Mouse (Mus musculus) ES-Bruce4 (cell line): ENCODE data around the gene Wdpcp.

ENCODE experiments used
- CTCF ChIP-seq: IDR thresholded peaks from one replicate; pipeline ENCODE4 v1.8.1; 2011; ENCODE audit warnings: low read depth, low read length
- POLR2A ChIP-seq: IDR thresholded peaks from one replicate; pipeline ENCODE4 v1.8.1; 2011; ENCODE audit warnings: low read length; ENCODE audit not compliant: insufficient read depth

GRCm38 (mm10) chr11:21540622-21541021, 31.4 kb upstream of the Wdpcp start:
- TF ChIP-seq POLR2A (no peak), CTCF (no peak)
